Mouse (Mus musculus): ENCODE measurements around the gene Pdzd9.
A peak's percentile ranks its signal among the peaks of the same experiment; 100 is the strongest.

Gene Pdzd9

GRCm38 (mm10) chr7:120635821-120636220 is 34.3 kb downstream of the Pdzd9 start:
- no peak for DNase-seq (ENCODE audit: low spot score in 2 of 2)

- no peak for DNase-seq (ENCODE audit: low spot score in 2 of 2)
These were observed 34.8 kb downstream of the Pdzd9 start for GRCm38 (mm10) chr7:120635362-120635781.

GRCm38 (mm10) chr7:120634711-120635361 is 35.3 kb downstream of the Pdzd9 start, which contains the start of gene Uqcrc2:
Gene Uqcrc2 (plus strand): TSS chr7:120635176.
- DNase-seq (ENCODE audit: low spot score in 2 of 2) = peak; percentile 79 to 80

- DNase-seq (ENCODE audit: low spot score in 2 of 2) = peak in 1 of 2 experiments; percentile 6
These were observed 35.8 kb downstream of the Pdzd9 start for GRCm38 (mm10) chr7:120634301-120634700.

GRCm38 (mm10) chr7:120632518-120632917 is 37.6 kb downstream of the Pdzd9 start:
- no peak for DNase-seq (ENCODE audit: low spot score in 2 of 2)

- no peak for DNase-seq (ENCODE audit: low spot score in 2 of 2)
These were observed 49.3 kb downstream of the Pdzd9 start for GRCm38 (mm10) chr7:120620841-120621240.

GRCm38 (mm10) chr7:120620075-120620771 is 49.9 kb downstream of the Pdzd9 start:
- no peak for DNase-seq (ENCODE audit: low spot score in 2 of 2)
